Mouse (Mus musculus) heart, postnatal 0 days (tissue): ENCODE measurements around the gene Zfand3. TPM values are rescaled to one million over a fixed set of nuclear protein-coding genes. Genes with fewer than 3 reads are reported as not detected.

Experiments used
- ATAC-seq: fragments of 200-750 bp; cut with Nextera tagmentation; 2 replicates; pipeline ENCODE4 v1.8.0; 2017; ENCODE audit warnings: low read depth, moderate number of reproducible peaks, moderate library complexity; ENCODE audit not compliant: insufficient read depth
- DNase-seq: peaks from one replicate; pipeline ENCODE4 v3.0.0-alpha.2; 2016; ENCODE audit warnings: low spot score
- H3K27ac ChIP-seq: fragments of 300-500 bp; sonication (generic); 2 replicates; pipeline ENCODE4 v1.5.1; 2014; ENCODE audit warnings: low read depth, mild to moderate bottlenecking
- H3K27me3 ChIP-seq: fragments of 300-500 bp; sonication (generic); 2 replicates; pipeline ENCODE4 v1.6.1; 2014; ENCODE audit warnings: low read length, mixed read lengths; ENCODE audit not compliant: control insufficient read depth, insufficient read depth
- H3K36me3 ChIP-seq: fragments of 300-500 bp; sonication (generic); replicated peaks from 2 replicates; pipeline ENCODE4 v1.6.1; 2014; ENCODE audit warnings: low read length, mixed read lengths; ENCODE audit not compliant: control insufficient read depth, insufficient read depth
- H3K4me1 ChIP-seq: fragments of 300-500 bp; sonication (generic); 2 replicates; pipeline ENCODE4 v1.6.1; 2014; ENCODE audit warnings: antibody characterized with exemption; ENCODE audit not compliant: control insufficient read depth, insufficient read depth
- H3K4me2 ChIP-seq: fragments of 300-500 bp; sonication (generic); 2 replicates; pipeline ENCODE4 v1.6.1; 2014; ENCODE audit warnings: low read depth, mild to moderate bottlenecking, low read length, moderate library complexity
- H3K4me3 ChIP-seq: fragments of 300-500 bp; sonication (generic); 2 replicates; pipeline ENCODE4 v1.5.1; 2014; ENCODE audit warnings: low read depth, low read length
- H3K9ac ChIP-seq: fragments of 300-500 bp; sonication (generic); replicated peaks from 2 replicates; pipeline ENCODE4 v1.6.1; 2014; ENCODE audit warnings: low read depth, low read length, mixed read lengths
- H3K9me3 ChIP-seq: fragments of 300-500 bp; sonication (generic); replicated peaks from 2 replicates; pipeline ENCODE4 v1.6.1; 2016; ENCODE audit warnings: low read length; ENCODE audit not compliant: control insufficient read depth
- CTCF ChIP-seq: IDR thresholded peaks from 2 replicates; pipeline ENCODE4 v1.5.1; 2016; ENCODE audit warnings: antibody characterized with exemption, control low read depth, low read depth
- EP300 ChIP-seq: IDR thresholded peaks from 2 replicates; pipeline ENCODE4 v1.6.1; 2016; ENCODE audit warnings: antibody characterized with exemption, low read depth
- WGBS: fragments of 180-500 bp; shearing (Covaris S2); extraction: QIAGEN DNeasy Blood & Tissue Kit; methylation state at CpG from one replicate; pipeline ENCODE4 v1.1.7; 2014; 5-methylcytosine and 5-hydroxymethylcytosine counted together
- polyA plus RNA-seq: library from polyadenylated mRNA; unstranded; fragments of >200 nt; fragmentation: Nextera tagmentation; extraction: Ambion mirVana; gene quantifications from 2 replicates; pipeline ENCODE4 v1.2.1, GENCODE M21; 2015
- total RNA-seq: library from RNA; depleted of rRNA; stranded (reverse); fragments of >200 nt; gene quantifications from 2 replicates; pipeline ENCODE4 v1.2.3, GENCODE M21; 2014; ENCODE audit warnings: low replicate concordance

Gene Zfand3
- total and polyA plus RNA-seq, 2 experiments from 2014 or later = 49.0 to 131 TPM

GRCm38 (mm10) chr17:30118036-30118435, 113.5 kb downstream of the Zfand3 start:
- 58% methylated on average over 5 of the region's 5 CpGs for WGBS

GRCm38 (mm10) chr17:30122278-30122677, 117.7 kb downstream of the Zfand3 start:
- Histone ChIP-seq H3K27me3 (no peaks in the 10 kb centered on the region), H3K36me3 (peaks cover 17% of the 10 kb centered on the region; the same call in 1 of the 2 replicates), H3K4me3 (no peak overlapping the region), H3K4me2 (no peak overlapping the region), H3K9me3 (no peaks in the 10 kb centered on the region), H3K27ac (no peak overlapping the region), H3K4me1 (peaks cover 8% of the 10 kb centered on the region; the same call in 1 of the 2 replicates), H3K9ac (no peak overlapping the region)
- DNase-seq (no peak), ATAC-seq (no peak)
- TF ChIP-seq CTCF (no peak), EP300 (no peak)
- 82% methylated on average over 3 of the region's 3 CpGs for WGBS

More at GRCm38 (mm10) chr17:30118036-30118435, 113.5 kb downstream of the Zfand3 start:
- Histone ChIP-seq H3K4me1 (peaks cover 12% of the 10 kb centered on the region), H3K27me3 (no peaks in the 10 kb centered on the region), H3K36me3 (peaks cover 7% of the 10 kb centered on the region; the same call in 1 of the 2 replicates), H3K9ac (no peak overlapping the region), H3K9me3 (no peaks in the 10 kb centered on the region), H3K27ac (no peak overlapping the region), H3K4me3 (no peak overlapping the region), H3K4me2 (no peak overlapping the region)
- ATAC-seq = no peak
- no peak for TF ChIP-seq CTCF
- no peak for DNase-seq

- WGBS = 78% methylated on average over 6 of the region's 6 CpGs
- H3K36me3 ChIP-seq = 0 out of 2 replicates have a peak, but pooled peaks cover 8% of the 10 kb centered on the region
- no peaks in the 10 kb centered on the region for H3K27me3 ChIP-seq
- DNase-seq (no peak), ATAC-seq (no peak)
- no peak for TF ChIP-seq EP300
- TF ChIP-seq CTCF = no peak
- 0 out of 2 replicates have a peak, but pooled peaks cover 7% of the 10 kb centered on the region for H3K4me1 ChIP-seq
- H3K4me3 ChIP-seq = no peak overlapping the region
- no peak overlapping the region for H3K27ac ChIP-seq
- H3K4me2 ChIP-seq = no peak overlapping the region
- H3K9me3 ChIP-seq = no peaks in the 10 kb centered on the region
- no peak overlapping the region for H3K9ac ChIP-seq
Measured at GRCm38 (mm10) chr17:30128456-30128855, 123.9 kb downstream of the Zfand3 start.

GRCm38 (mm10) chr17:30129220-30129619, 124.7 kb downstream of the Zfand3 start:
- H3K4me2 ChIP-seq = no peak overlapping the region
- DNase-seq (no peak), ATAC-seq (no peak)
- WGBS = 92% methylated on average over 7 of the region's 7 CpGs
- no peak overlapping the region for H3K27ac ChIP-seq
- no peaks in the 10 kb centered on the region for H3K9me3 ChIP-seq
- no peaks in the 10 kb centered on the region for H3K27me3 ChIP-seq
- H3K4me1 ChIP-seq = 0 out of 2 replicates have a peak, but pooled peaks cover 7% of the 10 kb centered on the region
- H3K9ac ChIP-seq = no peak overlapping the region
- TF ChIP-seq EP300 (no peak), CTCF (no peak)
- 0 out of 2 replicates have a peak, but pooled peaks cover 8% of the 10 kb centered on the region for H3K36me3 ChIP-seq
- no peak overlapping the region for H3K4me3 ChIP-seq

- TF ChIP-seq CTCF (no peak), EP300 (no peak)
- 95% methylated on average over 4 of the region's 4 CpGs for WGBS
- no peak overlapping the region for H3K4me3 ChIP-seq
- no peak overlapping the region for H3K4me2 ChIP-seq
- H3K9me3 ChIP-seq = no peaks in the 10 kb centered on the region
- no peak overlapping the region for H3K27ac ChIP-seq
- H3K4me1 ChIP-seq = 0 out of 2 replicates have a peak, but pooled peaks cover 7% of the 10 kb centered on the region
- no peak for DNase-seq
- H3K9ac ChIP-seq = no peak overlapping the region
- ATAC-seq = no peak
- H3K36me3 ChIP-seq = 0 out of 2 replicates have a peak, but pooled peaks cover 1% of the 10 kb centered on the region
- H3K27me3 ChIP-seq = no peaks in the 10 kb centered on the region
Measured at GRCm38 (mm10) chr17:30130326-30130725, 125.8 kb downstream of the Zfand3 start.

GRCm38 (mm10) chr17:30133641-30134040, 129.1 kb downstream of the Zfand3 start:
- TF ChIP-seq CTCF (no peak), EP300 (no peak)
- DNase-seq (no peak), ATAC-seq (no peak)
- no peak overlapping the region for H3K4me2 ChIP-seq
- 63% methylated on average over 12 of the region's 12 CpGs for WGBS
- no peaks in the 10 kb centered on the region for H3K27me3 ChIP-seq
- no peaks in the 10 kb centered on the region for H3K9me3 ChIP-seq
- no peak overlapping the region for H3K27ac ChIP-seq
- H3K4me3 ChIP-seq = no peak overlapping the region
- H3K4me1 ChIP-seq = 0 out of 2 replicates have a peak, but pooled peaks cover 9% of the 10 kb centered on the region
- H3K36me3 ChIP-seq = peaks cover 8% of the 10 kb centered on the region
- no peak overlapping the region for H3K9ac ChIP-seq
